Mouse (Mus musculus) forebrain, postnatal 0 days (tissue): ENCODE results near the gene Acad9. TPM values are rescaled to one million over a fixed set of nuclear protein-coding genes. Genes with fewer than 3 reads are reported as not detected.
A peak's percentile ranks its signal among the peaks of the same experiment; 100 is the strongest.
"Not testable (repeated sequence)": the region's sequence is repeated elsewhere in the genome, so short reads cannot be mapped to it uniquely, and the experiment has no call there.

Source experiments
- ATAC-seq: fragments of 200-750 bp; cut with Nextera tagmentation; 2 replicates; pipeline ENCODE4 v1.8.0; 2017; ENCODE audit warnings: mild to moderate bottlenecking, moderate library complexity
- DNase-seq: peaks from one replicate; pipeline ENCODE4 v3.0.0-alpha.2; 2015
- H3K27ac ChIP-seq: fragments of 300-500 bp; sonication (generic); 2 replicates; pipeline ENCODE4 v1.5.1; 2014; ENCODE audit warnings: low read depth, mild to moderate bottlenecking, antibody characterized with exemption, low read length, moderate library complexity, mixed read lengths
- H3K27me3 ChIP-seq: fragments of 300-500 bp; sonication (generic); 2 replicates; pipeline ENCODE4 v1.6.1; 2014; ENCODE audit warnings: mild to moderate bottlenecking, low read length, mixed read lengths; ENCODE audit not compliant: insufficient read depth
- H3K36me3 ChIP-seq: fragments of 300-500 bp; sonication (generic); 2 replicates; pipeline ENCODE4 v1.6.1; 2014; ENCODE audit warnings: mild to moderate bottlenecking, moderate library complexity; ENCODE audit not compliant: insufficient read depth
- H3K4me1 ChIP-seq: fragments of 300-500 bp; sonication (generic); 2 replicates; pipeline ENCODE4 v1.6.1; 2014; ENCODE audit warnings: antibody characterized with exemption; ENCODE audit not compliant: insufficient read depth
- H3K4me2 ChIP-seq: fragments of 300-500 bp; sonication (generic); 2 replicates; pipeline ENCODE4 v1.6.1; 2014; ENCODE audit warnings: low read depth, mild to moderate bottlenecking, moderate library complexity
- H3K4me3 ChIP-seq: fragments of 300-500 bp; sonication (generic); 2 replicates; pipeline ENCODE4 v1.5.1; 2014; ENCODE audit warnings: low read depth, low read length, mixed read lengths
- H3K9ac ChIP-seq: fragments of 300-500 bp; sonication (generic); 2 replicates; pipeline ENCODE4 v1.6.1; 2014; ENCODE audit warnings: mild to moderate bottlenecking
- H3K9me3 ChIP-seq: fragments of 300-500 bp; sonication (generic); 2 replicates; pipeline ENCODE4 v1.6.1; 2016; ENCODE audit warnings: low read length
- CTCF ChIP-seq: sonication (generic); IDR thresholded peaks from 2 replicates; pipeline ENCODE4 v1.5.1; 2016; ENCODE audit warnings: antibody characterized with exemption, control low read depth, low read depth
- WGBS: fragments of 180-500 bp; shearing (Covaris S2); extraction: QIAGEN DNeasy Blood & Tissue Kit; methylation state at CpG from one replicate; pipeline ENCODE4 v1.1.7; 2014; 5-methylcytosine and 5-hydroxymethylcytosine counted together
- polyA plus RNA-seq: library from polyadenylated mRNA; unstranded; fragments of >200 nt; fragmentation: Nextera tagmentation; extraction: Ambion mirVana; gene quantifications from 2 replicates; pipeline ENCODE4 v1.2.1, GENCODE M21; 2015
- total RNA-seq: library from RNA; depleted of rRNA; stranded (reverse); fragments of >200 nt; gene quantifications from 2 replicates; pipeline ENCODE4 v1.2.3, GENCODE M21; 2014

Acad9 gene
- total and polyA plus RNA-seq, 2 experiments from 2014 or later, result 34.6 to 67.9 TPM

- no peaks in the 10 kb centered on the region for H3K27me3 ChIP-seq
- ATAC-seq (no peak), DNase-seq (no peak)
- no peak overlapping the region for H3K4me3 ChIP-seq
- no peak overlapping the region for H3K9ac ChIP-seq
- H3K27ac ChIP-seq, result no peak overlapping the region
- H3K36me3 ChIP-seq, result peaks cover 79% of the 10 kb centered on the region
- WGBS, result 95% methylated on average over 9 of the region's 9 CpGs
- H3K4me2 ChIP-seq, result no peak overlapping the region
- no peaks in the 10 kb centered on the region for H3K9me3 ChIP-seq
- TF ChIP-seq CTCF, result no peak
- H3K4me1 ChIP-seq, result no peaks in the 10 kb centered on the region
Observed at GRCm38 (mm10) chr3:36087591-36087990, 21.8 kb downstream of the Acad9 start.

GRCm38 (mm10) chr3:36095371-36095770, 29.6 kb downstream of the Acad9 start:
- Histone ChIP-seq H3K9me3 (no peaks in the 10 kb centered on the region), H3K27ac (no peak overlapping the region), H3K4me2 (no peak overlapping the region), H3K27me3 (no peaks in the 10 kb centered on the region), H3K36me3 (peaks cover 13% of the 10 kb centered on the region), H3K4me3 (no peak overlapping the region), H3K4me1 (no peaks in the 10 kb centered on the region), H3K9ac (no peak overlapping the region)
- ATAC-seq (no peak), DNase-seq (no peak)
- WGBS, result 78% methylated on average over 2 of the region's 2 CpGs
- no peak for TF ChIP-seq CTCF

- DNase-seq, result no peak
- WGBS, result 58% methylated on average over 4 of the region's 4 CpGs
- TF ChIP-seq CTCF, result no peak
- no peaks in the 10 kb centered on the region for H3K36me3 ChIP-seq
- no peak overlapping the region for H3K4me2 ChIP-seq
- H3K9ac ChIP-seq, result no peak overlapping the region
- no peaks in the 10 kb centered on the region for H3K9me3 ChIP-seq
- H3K4me3 ChIP-seq, result no peak overlapping the region
- H3K27me3 ChIP-seq, result no peaks in the 10 kb centered on the region
- H3K4me1 ChIP-seq, result no peaks in the 10 kb centered on the region
- ATAC-seq, result no peak
- no peak overlapping the region for H3K27ac ChIP-seq
Observed at GRCm38 (mm10) chr3:36116076-36116475, 50.3 kb downstream of the Acad9 start.

GRCm38 (mm10) chr3:36119684-36120548, 54.1 kb downstream of the Acad9 start:
- Histone ChIP-seq H3K27me3 (no peaks in the 10 kb centered on the region), H3K9me3 (peaks cover 7% of the 10 kb centered on the region; the same call in 1 of the 2 replicates), H3K4me3 (no peak overlapping the region), H3K9ac (no peak overlapping the region), H3K36me3 (no peaks in the 10 kb centered on the region), H3K4me2 (no peak overlapping the region), H3K27ac (no peak overlapping the region), H3K4me1 (no peaks in the 10 kb centered on the region)
- no peak for TF ChIP-seq CTCF
- DNase-seq, result peak; percentile 2
- peak; percentile 55 for ATAC-seq

GRCm38 (mm10) chr3:36126176-36126575, 60.4 kb downstream of the Acad9 start:
- not testable (repeated sequence) for H3K9ac ChIP-seq, H3K27ac ChIP-seq, DNase-seq, H3K27me3 ChIP-seq, H3K9me3 ChIP-seq, H3K36me3 ChIP-seq, ATAC-seq, H3K4me3 ChIP-seq, H3K4me1 ChIP-seq, H3K4me2 ChIP-seq
- WGBS, result 98% methylated on average over 9 of the region's 9 CpGs

GRCm38 (mm10) chr3:36136152-36136551, 70.4 kb downstream of the Acad9 start:
- Histone ChIP-seq H3K27me3 (no peaks in the 10 kb centered on the region), H3K27ac (no peak overlapping the region), H3K36me3 (no peaks in the 10 kb centered on the region), H3K9ac (no peak overlapping the region), H3K4me1 (no peaks in the 10 kb centered on the region), H3K4me3 (no peak overlapping the region), H3K4me2 (no peak overlapping the region), H3K9me3 (no peaks in the 10 kb centered on the region)
- no peak for ATAC-seq
- TF ChIP-seq CTCF, result no peak
- DNase-seq, result no peak

- Histone ChIP-seq H3K27me3 (no peaks in the 10 kb centered on the region), H3K27ac (no peak overlapping the region), H3K4me1 (no peaks in the 10 kb centered on the region), H3K9me3 (no peaks in the 10 kb centered on the region), H3K36me3 (no peaks in the 10 kb centered on the region), H3K4me3 (no peak overlapping the region), H3K9ac (no peak overlapping the region), H3K4me2 (no peak overlapping the region)
- DNase-seq (peak; percentile 31), ATAC-seq (no peak)
- TF ChIP-seq CTCF, result peak; percentile 45
- 45% methylated on average over 2 of the region's 2 CpGs for WGBS
Observed at GRCm38 (mm10) chr3:36137560-36137959, 71.8 kb downstream of the Acad9 start.
